Mouse (Mus musculus) lung, embryonic 14.5 days (tissue): Measurements from ENCODE around the gene AI661453. TPM values are rescaled to one million over a fixed set of nuclear protein-coding genes. Genes with fewer than 3 reads are reported as not detected.
A peak's percentile ranks its signal among the peaks of the same experiment; 100 is the strongest.

Experiments used
- ATAC-seq: fragments of 200-750 bp; cut with Nextera tagmentation; 2 replicates; pipeline ENCODE4 v1.8.0; 2017; ENCODE audit warnings: mild to moderate bottlenecking, moderate TSS enrichment, moderate library complexity; ENCODE audit not compliant: insufficient read depth
- DNase-seq: peaks from one replicate; pipeline ENCODE4 v3.0.0-alpha.2; 2015
- H3K27ac ChIP-seq: fragments of 300-500 bp; sonication (generic); 2 replicates; pipeline ENCODE4 v1.5.1; 2014; ENCODE audit warnings: low read depth, mild to moderate bottlenecking, moderate library complexity
- H3K27me3 ChIP-seq: fragments of 300-500 bp; sonication (generic); 2 replicates; pipeline ENCODE4 v1.6.1; 2014; ENCODE audit warnings: low read length, control low read depth; ENCODE audit not compliant: insufficient read depth
- H3K36me3 ChIP-seq: fragments of 300-500 bp; sonication (generic); 2 replicates; pipeline ENCODE4 v1.6.1; 2014; ENCODE audit warnings: control low read depth; ENCODE audit not compliant: insufficient read depth
- H3K4me1 ChIP-seq: fragments of 300-500 bp; sonication (generic); 2 replicates; pipeline ENCODE4 v1.6.1; 2014; ENCODE audit warnings: antibody characterized with exemption, control low read depth; ENCODE audit not compliant: insufficient read depth
- H3K4me2 ChIP-seq: fragments of 300-500 bp; sonication (generic); 2 replicates; pipeline ENCODE4 v1.6.1; 2014; ENCODE audit warnings: mild to moderate bottlenecking
- H3K4me3 ChIP-seq: fragments of 300-500 bp; sonication (generic); 2 replicates; pipeline ENCODE4 v1.5.1; 2014; ENCODE audit warnings: low read depth, low read length
- H3K9ac ChIP-seq: fragments of 300-500 bp; sonication (generic); 2 replicates; pipeline ENCODE4 v1.6.1; 2014
- H3K9me3 ChIP-seq: fragments of 300-500 bp; sonication (generic); 2 replicates; pipeline ENCODE4 v1.6.1; 2016; ENCODE audit warnings: low read depth, low read length, control low read depth
- CTCF ChIP-seq: IDR thresholded peaks from 2 replicates; pipeline ENCODE4 v1.5.1; 2016; ENCODE audit warnings: antibody characterized with exemption, low read depth
- WGBS: fragments of 180-500 bp; shearing (Covaris S2); extraction: QIAGEN DNeasy Blood & Tissue Kit; methylation state at CpG from one replicate; pipeline ENCODE4 v1.1.7; 2014; 5-methylcytosine and 5-hydroxymethylcytosine counted together
- polyA plus RNA-seq: library from polyadenylated mRNA; unstranded; fragments of >200 nt; fragmentation: Nextera tagmentation; extraction: Ambion mirVana; gene quantifications from 2 replicates; pipeline ENCODE4 v1.2.1, GENCODE M21; 2014

The AI661453 gene
- polyA plus RNA-seq, 1 experiment from 2014 or later: 2.4 TPM

DNA sequence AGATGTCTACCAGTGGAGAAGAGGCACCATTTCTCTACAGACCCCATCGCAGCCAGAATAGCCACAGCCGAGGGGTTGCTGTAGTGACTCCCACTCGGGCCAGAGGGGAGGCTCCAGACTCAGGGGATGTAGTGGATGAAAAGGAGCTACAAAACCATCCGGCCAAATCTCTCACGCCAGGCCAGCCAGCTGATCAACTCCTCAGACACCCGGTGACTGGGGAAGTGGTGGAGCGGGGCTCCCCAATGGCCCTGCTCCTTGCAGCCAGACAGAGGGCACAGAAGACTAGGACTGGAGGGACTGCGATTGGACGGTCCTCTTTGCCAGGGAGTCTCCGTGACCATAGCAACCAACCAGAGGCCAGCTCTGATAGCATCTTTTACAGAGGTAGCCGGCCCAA is 31.2 kb downstream of the AI661453 start:
- ATAC-seq (no peak), DNase-seq (no peak)
- H3K9me3 ChIP-seq: no peaks in the 10 kb centered on the region
- no peak overlapping the region for H3K4me3 ChIP-seq
- WGBS: 64% methylated on average over 11 of the region's 11 CpGs
- H3K27me3 ChIP-seq: peaks cover 28% of the 10 kb centered on the region
- no peak overlapping the region for H3K4me2 ChIP-seq
- peaks cover 4% of the 10 kb centered on the region; the same call in 1 of the 2 replicates for H3K36me3 ChIP-seq
- no peak overlapping the region for H3K27ac ChIP-seq
- H3K9ac ChIP-seq: no peak overlapping the region
- no peak for TF ChIP-seq CTCF
- H3K4me1 ChIP-seq: 0 out of 2 replicates have a peak, but pooled peaks cover 9% of the 10 kb centered on the region

GRCm38 (mm10) chr17:47468063-47468462 is 31.6 kb downstream of the AI661453 start:
- Histone ChIP-seq H3K27me3 (peaks cover 28% of the 10 kb centered on the region), H3K9ac (peak overlapping the region; percentile 13; the same call in 1 of the 2 replicates), H3K4me2 (peak overlapping the region; percentile 51), H3K4me3 (peak overlapping the region; percentile 24), H3K4me1 (0 out of 2 replicates have a peak, but pooled peaks cover 8% of the 10 kb centered on the region), H3K9me3 (no peaks in the 10 kb centered on the region), H3K36me3 (peaks cover 4% of the 10 kb centered on the region; the same call in 1 of the 2 replicates), H3K27ac (no peak overlapping the region)
- 21% methylated on average over 14 of the region's 14 CpGs for WGBS
- TF ChIP-seq CTCF: no peak
- DNase-seq (no peak), ATAC-seq (no peak)

DNA sequence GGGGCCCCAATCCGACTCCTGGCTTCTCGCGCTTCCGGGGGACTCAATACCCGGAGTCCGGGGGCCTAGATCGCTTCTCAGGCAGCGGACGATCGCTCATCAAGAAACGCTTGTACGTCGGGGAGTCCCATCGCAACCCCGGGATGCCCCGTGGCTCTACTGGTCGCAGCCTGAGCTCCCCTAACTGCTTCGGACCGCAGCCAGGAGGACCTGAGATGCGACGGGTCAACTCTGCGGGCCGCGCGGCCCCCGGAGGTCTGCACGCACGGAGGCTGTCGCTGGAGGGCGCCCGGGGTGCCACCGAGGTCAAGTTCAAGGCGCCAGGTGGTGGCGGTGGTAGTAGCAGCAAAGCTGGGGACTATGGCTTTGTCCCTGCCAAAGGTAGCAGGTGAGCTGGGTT is 32.1 kb downstream of the AI661453 start:
- TF ChIP-seq CTCF: no peak; the same call in 1 of the 2 replicates
- 17% methylated on average over 34 of the region's 34 CpGs for WGBS

DNA sequence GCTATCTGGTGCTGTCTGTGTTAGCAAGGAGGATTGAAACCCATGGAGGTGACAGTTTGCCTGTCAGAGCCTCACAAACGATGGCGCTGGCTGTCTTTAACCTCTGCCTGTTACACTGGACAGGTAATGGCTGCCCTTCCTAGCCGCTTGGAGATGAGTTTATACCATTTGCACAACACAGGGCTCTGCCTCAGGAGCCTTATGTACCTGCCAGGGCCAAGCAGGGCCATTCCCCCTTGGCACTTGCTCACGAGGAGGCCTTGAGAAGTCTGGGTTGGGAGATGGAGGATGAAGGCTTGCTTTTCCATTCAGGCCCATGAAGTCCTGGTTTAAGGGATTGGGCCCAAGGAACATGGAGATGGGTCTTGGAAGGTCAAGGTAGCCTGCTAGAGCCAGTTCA is 33.2 kb downstream of the AI661453 start:
- H3K36me3 ChIP-seq: peaks cover 4% of the 10 kb centered on the region; the same call in 1 of the 2 replicates
- DNase-seq: no peak
- 0 out of 2 replicates have a peak, but pooled peaks cover 2% of the 10 kb centered on the region for H3K4me1 ChIP-seq
- no peak overlapping the region for H3K4me3 ChIP-seq
- no peak for ATAC-seq
- H3K27ac ChIP-seq: no peak overlapping the region
- no peak for TF ChIP-seq CTCF
- H3K9me3 ChIP-seq: no peaks in the 10 kb centered on the region
- H3K4me2 ChIP-seq: no peak overlapping the region
- H3K27me3 ChIP-seq: peaks cover 23% of the 10 kb centered on the region
- WGBS: 91% methylated on average over 4 of the region's 4 CpGs
- no peak overlapping the region for H3K9ac ChIP-seq

More for the DNA sequence above, 32.1 kb downstream of the AI661453 start:
- ATAC-seq: no peak
- Histone ChIP-seq H3K27me3 (peaks cover 28% of the 10 kb centered on the region), H3K4me3 (peak overlapping the region; percentile 24), H3K27ac (no peak overlapping the region), H3K36me3 (peaks cover 4% of the 10 kb centered on the region; the same call in 1 of the 2 replicates), H3K4me2 (peak overlapping the region; percentile 51), H3K9me3 (no peaks in the 10 kb centered on the region), H3K9ac (peak overlapping the region; percentile 13), H3K4me1 (0 out of 2 replicates have a peak, but pooled peaks cover 4% of the 10 kb centered on the region)
- DNase-seq: no peak

DNA sequence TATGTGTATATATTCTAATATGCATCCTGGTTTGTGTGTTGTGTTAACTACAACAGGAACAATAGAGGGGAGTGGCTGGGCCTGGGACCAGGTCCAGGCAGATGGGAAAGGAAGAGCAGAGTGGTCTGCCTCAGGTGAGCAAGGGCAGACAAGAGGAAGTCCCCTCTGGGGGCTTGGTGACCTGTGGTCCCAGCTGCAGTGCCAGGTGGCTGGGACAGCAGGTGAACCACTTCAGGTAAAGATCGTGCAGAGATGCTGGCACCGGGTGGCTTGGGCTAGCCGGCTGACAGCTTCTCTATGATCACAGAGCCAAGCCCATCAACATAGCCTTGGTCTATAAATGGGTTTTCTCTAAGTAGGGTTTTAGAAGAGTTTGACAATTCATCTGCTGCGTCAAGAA is 33.7 kb downstream of the AI661453 start:
- no peaks in the 10 kb centered on the region for H3K9me3 ChIP-seq
- ATAC-seq (no peak), DNase-seq (no peak)
- H3K4me2 ChIP-seq: no peak overlapping the region
- no peak overlapping the region for H3K4me3 ChIP-seq
- no peak for TF ChIP-seq CTCF
- peaks cover 4% of the 10 kb centered on the region; the same call in 1 of the 2 replicates for H3K36me3 ChIP-seq
- WGBS: 73% methylated on average over 4 of the region's 4 CpGs
- H3K27me3 ChIP-seq: peaks cover 21% of the 10 kb centered on the region
- no peak overlapping the region for H3K27ac ChIP-seq
- H3K4me1 ChIP-seq: 0 out of 2 replicates have a peak, but pooled peaks cover 2% of the 10 kb centered on the region
- H3K9ac ChIP-seq: no peak overlapping the region

DNA sequence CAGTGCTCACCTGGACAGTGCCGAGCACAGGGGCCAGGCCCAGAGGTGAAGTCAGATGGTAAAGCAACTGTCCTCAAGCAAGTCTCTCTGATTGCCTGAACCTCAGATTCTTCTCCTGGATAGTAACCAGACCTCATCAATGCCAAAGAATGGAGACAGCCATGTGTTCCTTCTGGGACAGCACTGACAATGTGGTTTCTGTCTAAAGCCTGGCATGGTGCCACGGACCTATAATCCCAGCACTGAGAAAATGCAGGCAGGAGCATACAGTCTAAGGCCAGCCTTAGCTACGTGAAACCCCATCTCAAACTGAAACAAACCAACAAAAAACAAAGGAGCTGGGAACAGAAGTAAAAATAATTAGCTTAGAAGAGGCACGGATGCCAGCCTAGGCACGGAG is 34.3 kb downstream of the AI661453 start:
- Histone ChIP-seq H3K27ac (no peak overlapping the region), H3K27me3 (peaks cover 21% of the 10 kb centered on the region), H3K4me1 (0 out of 2 replicates have a peak, but pooled peaks cover 2% of the 10 kb centered on the region), H3K4me3 (no peak overlapping the region), H3K4me2 (no peak overlapping the region), H3K9me3 (no peaks in the 10 kb centered on the region), H3K36me3 (peaks cover 4% of the 10 kb centered on the region; the same call in 1 of the 2 replicates), H3K9ac (no peak overlapping the region)
- TF ChIP-seq CTCF: no peak
- no peak for ATAC-seq
- WGBS: 71% methylated on average over 5 of the region's 5 CpGs
- DNase-seq: peak; percentile 76

- no peak for TF ChIP-seq CTCF
- 0 out of 2 replicates have a peak, but pooled peaks cover 2% of the 10 kb centered on the region for H3K4me1 ChIP-seq
- H3K27me3 ChIP-seq: peaks cover 13% of the 10 kb centered on the region
- 27% methylated on average over 15 of the region's 15 CpGs for WGBS
- DNase-seq (peak; percentile 33), ATAC-seq (no peak)
- peak overlapping the region; percentile 26; the same call in 1 of the 2 replicates for H3K27ac ChIP-seq
- H3K36me3 ChIP-seq: peaks cover 4% of the 10 kb centered on the region; the same call in 1 of the 2 replicates
- no peak overlapping the region for H3K4me2 ChIP-seq
- H3K9ac ChIP-seq: no peak overlapping the region; the same call in 1 of the 2 replicates
- H3K9me3 ChIP-seq: no peaks in the 10 kb centered on the region
- no peak overlapping the region for H3K4me3 ChIP-seq
Measured at GRCm38 (mm10) chr17:47472435-47473350, 36.3 kb downstream of the AI661453 start.
